Mouse (Mus musculus): Measurements from ENCODE around the gene Slain1.

Slain1 gene

GRCm38 (mm10) chr14:103649896-103650334 is at the start of gene Slain1:
Gene Slain1, plus strand, starts transcription at chr14:103650228.
- no peak for DNase-seq (ENCODE audit: extremely low read depth, low read depth, low spot score)

GRCm38 (mm10) chr14:103608063-103608462 is 42.0 kb upstream of the Slain1 start:
- DNase-seq (ENCODE audit: extremely low read depth, low read depth, low spot score) = no peak

GRCm38 (mm10) chr14:103613573-103614271 is 36.3 kb upstream of the Slain1 start:
- DNase-seq (ENCODE audit: extremely low read depth, low read depth, low spot score) = no peak

- DNase-seq (ENCODE audit: extremely low read depth, low read depth, low spot score) = no peak
These were observed 35.8 kb upstream of the Slain1 start for GRCm38 (mm10) chr14:103614272-103614587.

- DNase-seq (ENCODE audit: extremely low read depth, low read depth, low spot score) = no peak
These were observed 30.3 kb upstream of the Slain1 start for GRCm38 (mm10) chr14:103619756-103620155.

- no peak for DNase-seq (ENCODE audit: extremely low read depth, low read depth, low spot score)
These were observed 28.8 kb upstream of the Slain1 start for GRCm38 (mm10) chr14:103621207-103621606.

GRCm38 (mm10) chr14:103626100-103626499 is 23.9 kb upstream of the Slain1 start:
- no peak for DNase-seq (ENCODE audit: extremely low read depth, low read depth, low spot score)

- DNase-seq (ENCODE audit: extremely low read depth, low read depth, low spot score) = no peak
These were observed 20.2 kb upstream of the Slain1 start for GRCm38 (mm10) chr14:103629639-103630364.

- DNase-seq (ENCODE audit: extremely low read depth, low read depth, low spot score) = no peak
These were observed 19.5 kb upstream of the Slain1 start for GRCm38 (mm10) chr14:103630545-103630944.

GRCm38 (mm10) chr14:103643933-103644332 is 6.1 kb upstream of the Slain1 start:
- no peak for DNase-seq (ENCODE audit: extremely low read depth, low read depth, low spot score)

- DNase-seq (ENCODE audit: extremely low read depth, low read depth, low spot score) = no peak
These were observed 2.0 kb upstream of the Slain1 start for GRCm38 (mm10) chr14:103647981-103648380.

GRCm38 (mm10) chr14:103648623-103649255 is 1.3 kb upstream of the Slain1 start:
- no peak for DNase-seq (ENCODE audit: extremely low read depth, low read depth, low spot score)

- no peak for DNase-seq (ENCODE audit: extremely low read depth, low read depth, low spot score)
These were observed 726 bp upstream of the Slain1 start for GRCm38 (mm10) chr14:103649302-103649701.

- no peak for DNase-seq (ENCODE audit: extremely low read depth, low read depth, low spot score)
These were observed 529 bp downstream of the Slain1 start for GRCm38 (mm10) chr14:103650413-103651101.

- DNase-seq (ENCODE audit: extremely low read depth, low read depth, low spot score) = no peak
These were observed 1.1 kb downstream of the Slain1 start for GRCm38 (mm10) chr14:103651106-103651505.

GRCm38 (mm10) chr14:103651562-103651961 is 1.5 kb downstream of the Slain1 start:
- DNase-seq (ENCODE audit: extremely low read depth, low read depth, low spot score) = no peak

GRCm38 (mm10) chr14:103652524-103652923 is 2.5 kb downstream of the Slain1 start:
- no peak for DNase-seq (ENCODE audit: extremely low read depth, low read depth, low spot score)

GRCm38 (mm10) chr14:103653800-103654199 is 3.8 kb downstream of the Slain1 start:
- DNase-seq (ENCODE audit: extremely low read depth, low read depth, low spot score) = no peak

GRCm38 (mm10) chr14:103655448-103655847 is 5.4 kb downstream of the Slain1 start:
- DNase-seq (ENCODE audit: extremely low read depth, low read depth, low spot score) = no peak

- DNase-seq (ENCODE audit: extremely low read depth, low read depth, low spot score) = no peak
These were observed 7.8 kb downstream of the Slain1 start for GRCm38 (mm10) chr14:103657876-103658275.

GRCm38 (mm10) chr14:103663026-103663425 is 13.0 kb downstream of the Slain1 start:
- DNase-seq (ENCODE audit: extremely low read depth, low read depth, low spot score) = no peak
